Mouse (Mus musculus) stomach, postnatal 0 days (tissue): ENCODE data around the gene Hnrnpl. TPM values are rescaled to one million over a fixed set of nuclear protein-coding genes. Genes with fewer than 3 reads are reported as not detected.

Source experiments
- ATAC-seq: fragments of 200-750 bp; cut with Nextera tagmentation; 2 replicates; pipeline ENCODE4 v1.8.0; 2017; ENCODE audit not compliant: low FRiP score, low TSS enrichment
- DNase-seq: peaks from one replicate; pipeline ENCODE4 v3.0.0-alpha.2; 2016; ENCODE audit warnings: low spot score
- H3K27ac ChIP-seq: fragments of 300-500 bp; sonication (generic); replicated peaks from 2 replicates; pipeline ENCODE4 v1.5.1; 2014; ENCODE audit warnings: mild to moderate bottlenecking, control low read depth
- H3K27me3 ChIP-seq: fragments of 300-500 bp; sonication (generic); 2 replicates; pipeline ENCODE4 v1.6.1; 2014; ENCODE audit warnings: low read length; ENCODE audit not compliant: control insufficient read depth, insufficient read depth
- H3K36me3 ChIP-seq: fragments of 300-500 bp; sonication (generic); 2 replicates; pipeline ENCODE4 v1.6.1; 2014; ENCODE audit warnings: low read length, mixed read lengths; ENCODE audit not compliant: control insufficient read depth, insufficient read depth
- H3K4me1 ChIP-seq: fragments of 300-500 bp; sonication (generic); replicated peaks from 2 replicates; pipeline ENCODE4 v1.6.1; 2014; ENCODE audit warnings: antibody characterized with exemption; ENCODE audit not compliant: control insufficient read depth, insufficient read depth
- H3K4me2 ChIP-seq: fragments of 300-500 bp; sonication (generic); replicated peaks from 2 replicates; pipeline ENCODE4 v1.6.1; 2014; ENCODE audit warnings: low read depth, mild to moderate bottlenecking, control low read depth, moderate library complexity
- H3K4me3 ChIP-seq: fragments of 300-500 bp; sonication (generic); 2 replicates; pipeline ENCODE4 v1.5.1; 2014; ENCODE audit warnings: low read depth, low read length, control low read depth
- H3K9ac ChIP-seq: fragments of 300-500 bp; sonication (generic); 2 replicates; pipeline ENCODE4 v1.6.1; 2014; ENCODE audit warnings: mild to moderate bottlenecking, low read length, control low read depth, mixed read lengths
- H3K9me3 ChIP-seq: fragments of 300-500 bp; sonication (generic); 2 replicates; pipeline ENCODE4 v1.6.1; 2016; ENCODE audit warnings: low read length; ENCODE audit not compliant: control insufficient read depth
- CTCF ChIP-seq: IDR thresholded peaks from 2 replicates; pipeline ENCODE4 v1.5.1; 2016; ENCODE audit warnings: antibody characterized with exemption, low read depth, mild to moderate bottlenecking, moderate library complexity
- EP300 ChIP-seq: optimal IDR thresholded peaks from 2 replicates; pipeline ENCODE3; 2016; ENCODE audit warnings: antibody characterized with exemption
- WGBS: fragments of 180-500 bp; shearing (Covaris S2); extraction: QIAGEN DNeasy Blood & Tissue Kit; methylation state at CpG from one replicate; pipeline ENCODE4 v1.1.7; 2014; 5-methylcytosine and 5-hydroxymethylcytosine counted together
- polyA plus RNA-seq: library from polyadenylated mRNA; unstranded; fragments of >200 nt; fragmentation: Nextera tagmentation; extraction: Ambion mirVana; gene quantifications from 2 replicates; pipeline ENCODE4 v1.2.1, GENCODE M21; 2015

The Hnrnpl gene
- 153 and 156 TPM in 2 replicates for polyA plus RNA-seq

DNA sequence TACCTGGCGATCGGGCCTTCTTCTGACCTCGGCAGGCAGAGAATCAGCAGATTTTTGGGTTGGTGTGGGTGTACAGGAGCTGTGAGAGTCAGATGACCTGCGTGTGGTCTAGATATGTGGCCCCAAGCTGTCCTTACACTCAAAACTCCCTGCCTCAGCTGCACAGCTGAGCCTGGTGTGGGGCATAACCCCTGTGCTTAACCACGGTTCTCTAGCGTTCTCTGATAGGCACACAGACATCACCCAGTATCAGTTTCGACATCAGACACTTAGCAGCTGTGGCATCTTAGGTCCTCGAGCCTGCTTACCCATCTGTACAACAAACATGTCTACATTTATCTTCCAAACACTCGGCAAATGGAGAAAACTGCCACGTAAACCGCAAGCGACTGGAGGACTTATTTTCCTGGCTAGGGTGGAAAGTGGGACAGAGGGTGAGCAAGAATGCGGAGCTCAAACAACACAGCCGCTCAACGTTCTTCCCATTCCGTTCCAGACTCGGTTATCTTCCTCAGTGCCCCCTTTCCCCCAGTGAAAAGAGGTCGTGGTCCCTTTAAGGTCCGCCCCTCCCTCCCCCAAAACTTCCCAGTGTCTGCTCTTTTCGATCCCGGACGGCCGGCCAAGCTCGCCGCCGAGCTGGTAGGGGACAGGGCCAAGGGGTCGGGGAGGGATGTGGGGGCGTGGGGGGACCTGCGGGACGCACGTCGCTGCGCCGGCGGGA lies at the start of gene Hnrnpl:
Gene Hnrnpl (plus strand): TSS at position 321 of the 721 bp plus-strand sequence.
- ATAC-seq = peak; percentile 1; the same call in 1 of the 2 replicates
- H3K27ac ChIP-seq = peak within 1 kb of the TSS; percentile 100
- H3K9ac ChIP-seq = peak within 1 kb of the TSS; percentile 97
- peaks cover 4% of the 10 kb centered on the region for H3K36me3 ChIP-seq
- TF ChIP-seq EP300 = no peak
- no peak for TF ChIP-seq CTCF
- H3K4me1 ChIP-seq = peaks cover 16% of the 10 kb centered on the region
- H3K4me3 ChIP-seq = peak within 1 kb of the TSS; percentile 79
- peak within 1 kb of the TSS; percentile 86 for H3K4me2 ChIP-seq
- no peak for DNase-seq
- 1% methylated on average over 35 of the region's 35 CpGs for WGBS
- H3K9me3 ChIP-seq = no peaks in the 10 kb centered on the region
- no peaks in the 10 kb centered on the region for H3K27me3 ChIP-seq

DNA sequence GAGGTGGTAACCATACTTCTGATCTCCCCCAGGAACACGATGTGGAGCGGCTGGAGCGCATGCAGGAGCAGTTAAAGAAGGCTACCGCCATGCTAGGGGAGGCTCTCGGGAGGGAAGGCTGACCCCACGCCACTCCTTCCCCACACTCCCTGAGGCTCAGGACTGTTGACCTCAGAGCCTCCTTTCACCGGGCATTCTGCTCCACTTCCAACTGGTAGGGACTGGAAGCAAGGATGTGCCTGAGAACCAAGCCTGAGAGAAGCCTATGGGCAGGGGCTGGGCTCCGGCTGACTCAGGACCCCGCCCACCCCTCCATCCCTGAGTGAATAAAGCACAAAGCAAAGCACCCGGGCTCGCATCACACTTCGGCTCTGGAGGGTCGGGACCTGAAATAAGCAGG lies 49.7 kb upstream of the Hnrnpl start:
- peaks cover 18% of the 10 kb centered on the region for H3K36me3 ChIP-seq
- ATAC-seq (no peak), DNase-seq (no peak)
- WGBS = 82% methylated on average over 13 of the region's 13 CpGs
- no peak overlapping the region for H3K4me3 ChIP-seq
- H3K27ac ChIP-seq = no peak overlapping the region
- no peak for TF ChIP-seq EP300
- no peak for TF ChIP-seq CTCF
- H3K4me2 ChIP-seq = no peak overlapping the region
- no peaks in the 10 kb centered on the region for H3K27me3 ChIP-seq
- H3K9me3 ChIP-seq = no peaks in the 10 kb centered on the region
- no peaks in the 10 kb centered on the region for H3K4me1 ChIP-seq
- H3K9ac ChIP-seq = no peak overlapping the region

DNA sequence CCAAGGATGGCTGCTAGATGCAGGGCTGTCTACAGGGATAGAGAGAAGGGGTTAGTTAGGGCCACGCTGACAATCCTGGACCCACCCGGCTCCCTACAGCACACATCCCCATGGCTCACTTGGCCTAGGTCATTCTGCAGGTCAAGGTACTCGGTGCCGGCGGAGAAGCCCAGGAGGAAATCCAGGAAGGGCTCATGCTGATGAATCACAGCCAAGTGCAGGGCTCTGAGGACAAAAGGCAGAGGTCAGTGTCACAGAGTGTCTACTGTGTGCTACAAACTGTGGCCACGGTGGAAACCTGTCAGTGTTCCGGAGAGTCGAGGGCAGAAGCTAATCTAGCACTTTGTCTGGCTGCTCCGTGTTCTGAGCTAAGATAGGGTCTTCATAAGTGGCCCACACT lies 46.4 kb upstream of the Hnrnpl start:
- 89% methylated on average over 9 of the region's 9 CpGs for WGBS
- H3K27ac ChIP-seq = no peak overlapping the region
- H3K9ac ChIP-seq = no peak overlapping the region
- H3K4me3 ChIP-seq = no peak overlapping the region
- no peak for DNase-seq
- no peaks in the 10 kb centered on the region for H3K9me3 ChIP-seq
- ATAC-seq = no peak
- peaks cover 3% of the 10 kb centered on the region; the same call in 1 of the 2 replicates for H3K4me1 ChIP-seq
- TF ChIP-seq CTCF (no peak), EP300 (no peak)
- H3K36me3 ChIP-seq = peaks cover 18% of the 10 kb centered on the region
- H3K4me2 ChIP-seq = no peak overlapping the region
- H3K27me3 ChIP-seq = no peaks in the 10 kb centered on the region

DNA sequence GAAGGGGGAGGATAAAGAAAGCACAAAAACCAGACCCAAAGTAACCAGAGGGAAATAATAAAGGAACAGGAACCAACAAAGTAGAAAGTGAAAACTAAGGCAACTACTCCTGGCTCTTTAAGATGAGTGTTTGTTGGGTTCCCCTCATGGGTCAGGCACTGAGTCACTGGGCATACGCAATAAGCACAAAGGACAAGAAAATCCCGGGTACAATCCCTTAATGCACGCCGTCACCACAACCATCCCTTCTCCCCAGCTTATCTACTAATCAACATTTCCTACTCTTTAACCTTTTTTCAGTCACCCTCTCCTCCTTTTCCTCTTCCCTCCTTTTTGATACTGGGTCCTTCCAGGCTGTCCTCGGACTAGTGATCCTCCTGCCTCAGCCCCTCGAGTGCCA lies 43.1 kb upstream of the Hnrnpl start:
- H3K9me3 ChIP-seq = no peaks in the 10 kb centered on the region
- DNase-seq (no peak), ATAC-seq (no peak)
- H3K4me1 ChIP-seq = peaks cover 8% of the 10 kb centered on the region
- H3K36me3 ChIP-seq = peaks cover 11% of the 10 kb centered on the region
- H3K27ac ChIP-seq = no peak overlapping the region
- H3K9ac ChIP-seq = no peak overlapping the region
- no peak for TF ChIP-seq EP300
- no peak for TF ChIP-seq CTCF
- 63% methylated on average over 6 of the region's 6 CpGs for WGBS
- no peaks in the 10 kb centered on the region for H3K27me3 ChIP-seq
- no peak overlapping the region for H3K4me3 ChIP-seq
- H3K4me2 ChIP-seq = peak overlapping the region; percentile 63

DNA sequence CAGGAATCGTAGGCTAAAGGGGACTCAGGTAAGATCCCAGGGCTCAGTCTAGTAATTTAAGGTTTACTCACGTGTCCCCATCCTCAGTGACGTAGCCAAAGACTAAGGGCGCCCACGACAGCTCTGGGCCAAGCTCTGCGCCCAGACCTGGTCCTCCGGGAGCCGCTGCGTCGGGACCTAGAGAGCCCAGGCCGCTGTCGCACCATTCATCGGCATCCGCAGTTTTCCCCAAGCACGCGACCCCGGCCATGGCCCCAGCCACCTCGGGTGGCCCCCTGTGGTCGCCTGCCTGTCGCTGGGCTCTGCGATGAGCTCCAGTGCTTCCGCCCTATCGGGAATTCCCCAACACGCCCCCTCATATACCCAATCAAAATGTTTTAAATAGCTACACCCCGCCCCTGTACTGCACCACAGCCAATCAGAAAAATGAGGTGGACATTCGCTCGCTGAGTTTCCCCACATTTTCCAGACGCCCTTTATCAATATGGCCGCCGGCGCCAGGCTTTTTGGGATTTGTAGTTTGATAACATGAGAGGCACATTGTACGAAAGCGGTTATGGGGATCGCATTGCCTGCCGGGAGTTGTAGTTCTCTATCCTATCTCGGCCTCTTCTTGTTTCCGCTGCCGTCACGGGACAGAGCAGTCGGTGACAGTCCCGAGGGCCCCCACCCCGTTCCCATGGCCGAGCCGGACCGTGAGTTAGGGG lies 42.0 kb upstream of the Hnrnpl start, which contains the start of gene Sirt2:
Gene Sirt2 (plus strand): TSS at position 563 of the 707 bp plus-strand sequence.
- H3K4me2 ChIP-seq = peak within 1 kb of the TSS; percentile 63
- H3K4me1 ChIP-seq = peaks cover 8% of the 10 kb centered on the region
- H3K27ac ChIP-seq = 0 out of 2 replicates have a peak within 1 kb of the TSS, but pooled peaks have one; percentile 5
- H3K9ac ChIP-seq = peak within 1 kb of the TSS; percentile 76
- under 1% methylated on average over 45 of the region's 45 CpGs for WGBS
- no peaks in the 10 kb centered on the region for H3K27me3 ChIP-seq
- ATAC-seq = peak; percentile 98
- H3K4me3 ChIP-seq = peak within 1 kb of the TSS; percentile 74
- peaks cover 2% of the 10 kb centered on the region; the same call in 1 of the 2 replicates for H3K36me3 ChIP-seq
- no peaks in the 10 kb centered on the region for H3K9me3 ChIP-seq
- peak; percentile 29; the same call in 1 of the 2 replicates for TF ChIP-seq CTCF
- peak; percentile 81 for TF ChIP-seq EP300
- DNase-seq = peak; percentile 97
